Comparison of ENCODE assay signal across 8 mouse cellular contexts in genomic region chr13:23620733-23621531, GRCm38 (mm10). TPM values are rescaled to one million over a fixed set of nuclear protein-coding genes. Genes with fewer than 3 reads are reported as not detected.
A peak's percentile ranks its signal among the peaks of the same experiment; 100 is the strongest.
DNase-seq lines count a peak whose midpoint lies in the region; ATAC-seq and TF ChIP-seq lines count a peak whose summit lies in the region.

Gene Hist1h2be, minus strand, starts transcription at chr13:23621124.

- peak; percentile 98 for DNase-seq in MEL-GATA-1-ER (ENCODE audit: extremely low read depth, low read depth)
- DNase-seq in cerebellum, adult 2 months: peak; percentile 81 to 92
- peak; percentile 91 for DNase-seq in forebrain, postnatal 0 days
- DNase-seq in heart, postnatal 36 days: peak; percentile 55 to 77
- peak; percentile 57 to 88 for DNase-seq in layer of hippocampus, adult 18-20 months (ENCODE audit: low spot score in 2 of 2)
- DNase-seq in lung, adult 18-20 months: peak; percentile 67 to 82

- intact Hi-C loops in heart, postnatal 36 days (cut with DNase I): loop anchor here (2.0 to 10.0 kb wide), 5 partner anchors 118 to 1909 kb away; partner anchors contain the start of genes Hist1h1a, Hist1h1c, Hist1h3a and Hist1h4a

- H3K4me3 ChIP-seq in cerebellum, adult 2 months (replicated peaks; ENCODE audit: insufficient read depth, low read depth, low read length): peak within 1 kb of the TSS; percentile 88
- H3K4me3 ChIP-seq in forebrain, postnatal 0 days (ENCODE audit: low read depth, low read length): peak within 1 kb of the TSS; percentile 47
- peak within 1 kb of the TSS; percentile 44 for H3K4me3 ChIP-seq in neural tube, embryonic 14.5 days (ENCODE audit: low read depth, low read length)
- H3K4me3 ChIP-seq in testis, adult 2 months (ENCODE audit: control insufficient read depth, low read depth, low read length): peak within 1 kb of the TSS; percentile 74

- H3K9me3 ChIP-seq in forebrain, postnatal 0 days (ENCODE audit: low read length): no peaks in the 10 kb centered on the region
- no peaks in the 10 kb centered on the region for H3K9me3 ChIP-seq in neural tube, embryonic 14.5 days (ENCODE audit: control insufficient read depth, low read length)

- peak within 1 kb of the TSS; percentile 73 for H3K9ac ChIP-seq in forebrain, postnatal 0 days
- H3K9ac ChIP-seq in neural tube, embryonic 14.5 days (replicated peaks; ENCODE audit: low read depth, low read length): peak within 1 kb of the TSS; percentile 62

- TF ChIP-seq POLR2A in cerebellum, adult 2 months (IDR thresholded peaks at IDR 0.05; ENCODE audit: borderline replicate concordance, insufficient read depth, low read length): no peak
- TF ChIP-seq POLR2A in testis, adult 2 months (IDR thresholded peaks at IDR 0.05; ENCODE audit: control insufficient read depth, low read depth, low read length): no peak

- H3K4me2 ChIP-seq in forebrain, postnatal 0 days (ENCODE audit: low read depth): peak within 1 kb of the TSS; percentile 83
- H3K4me2 ChIP-seq in neural tube, embryonic 14.5 days (ENCODE audit: low read depth, low read length): peak within 1 kb of the TSS; percentile 83

- WGBS in cerebellum, adult 2 months: under 1% methylated on average over 27 of the region's 27 CpGs
- WGBS in forebrain, postnatal 0 days: under 1% methylated on average over 27 of the region's 27 CpGs
- WGBS in neural tube, embryonic 14.5 days: under 1% methylated on average over 27 of the region's 27 CpGs

- no peaks in the 10 kb centered on the region for H3K36me3 ChIP-seq in forebrain, postnatal 0 days (ENCODE audit: insufficient read depth)
- H3K36me3 ChIP-seq in neural tube, embryonic 14.5 days (ENCODE audit: control insufficient read depth, insufficient read depth, low read length): no peaks in the 10 kb centered on the region
- no peaks in the 10 kb centered on the region for H3K36me3 ChIP-seq in testis, adult 2 months (ENCODE audit: control insufficient read depth, insufficient read depth, low read length)

- H3K27me3 ChIP-seq in cerebellum, adult 2 months (ENCODE audit: control insufficient read depth, insufficient read depth, low read length): no peaks in the 10 kb centered on the region
- no peaks in the 10 kb centered on the region for H3K27me3 ChIP-seq in forebrain, postnatal 0 days (ENCODE audit: insufficient read depth, low read length)
- H3K27me3 ChIP-seq in neural tube, embryonic 14.5 days (ENCODE audit: control insufficient read depth, insufficient read depth, low read length): no peaks in the 10 kb centered on the region
- H3K27me3 ChIP-seq in testis, adult 2 months (ENCODE audit: control insufficient read depth, insufficient read depth, low read length): no peaks in the 10 kb centered on the region

- no peak for TF ChIP-seq CTCF in cerebellum, adult 2 months (IDR thresholded peaks at IDR 0.05; ENCODE audit: borderline replicate concordance, insufficient read depth, low read depth, low read length)
- TF ChIP-seq CTCF in forebrain, postnatal 0 days (IDR thresholded peaks at IDR 0.05; ENCODE audit: low read depth): no peak
- no peak for TF ChIP-seq CTCF in testis, adult 2 months (IDR thresholded peaks at IDR 0.05; ENCODE audit: control insufficient read depth, insufficient read depth, insufficient replicate concordance, low read depth, low read length)

- ATAC-seq in forebrain, postnatal 0 days: peak; percentile 90
- peak; percentile 89 for ATAC-seq in neural tube, embryonic 14.5 days (ENCODE audit: low read depth)

- H3K4me1 ChIP-seq in cerebellum, adult 2 months (ENCODE audit: control insufficient read depth, insufficient read depth, low read length): peaks cover 5% of the 10 kb centered on the region; the same call in 1 of the 2 replicates
- peaks cover 7% of the 10 kb centered on the region; the same call in 1 of the 2 replicates for H3K4me1 ChIP-seq in forebrain, postnatal 0 days (ENCODE audit: insufficient read depth)
- peaks cover 6% of the 10 kb centered on the region; the same call in 1 of the 2 replicates for H3K4me1 ChIP-seq in neural tube, embryonic 14.5 days (ENCODE audit: control insufficient read depth, insufficient read depth, low read length)
- H3K4me1 ChIP-seq in testis, adult 2 months (ENCODE audit: control insufficient read depth, insufficient read depth, low read length): peaks cover 3% of the 10 kb centered on the region; the same call in 1 of the 2 replicates

- H3K27ac ChIP-seq in cerebellum, adult 2 months (ENCODE audit: insufficient read depth, low read length): peak within 1 kb of the TSS; percentile 97
- H3K27ac ChIP-seq in forebrain, postnatal 0 days (ENCODE audit: low read depth, low read length): peak within 1 kb of the TSS; percentile 93
- peak within 1 kb of the TSS; percentile 87 for H3K27ac ChIP-seq in neural tube, embryonic 14.5 days (ENCODE audit: low read depth, low read length)
- H3K27ac ChIP-seq in testis, adult 2 months (ENCODE audit: control insufficient read depth, insufficient read depth, low read depth, low read length): peak within 1 kb of the TSS; percentile 82

RNA-seq across cellular contexts. Expression of gene Hist1h2be, which starts in this region (rescaled TPM):
- polyA plus RNA-seq in cerebellum, adult 2 months (2012; rRNA removed): 4.2 and 5.5 TPM in 2 replicates
- total RNA-seq in forebrain, postnatal 0 days (2014; rRNA removed): 98.5 and 120 TPM in 2 replicates
- 0.31 and 0.39 TPM in 2 replicates for polyA plus RNA-seq in forebrain, postnatal 0 days (2015; fragmentation: Nextera tagmentation; extraction: Ambion mirVana)
- total RNA-seq in heart, postnatal 36 days (2021): 10 to 100 TPM in 1 of 2 experiments, 1 to 10 TPM in 1; 8.9 to 11.1 TPM
- 10 to 100 TPM; 10.2 to 11.3 TPM for total RNA-seq in layer of hippocampus, adult 18-20 months (2021)
- polyA plus RNA-seq in neural tube, embryonic 14.5 days (2014; fragmentation: Nextera tagmentation; extraction: Ambion mirVana): 1.1 and 1.3 TPM in 2 replicates
- 0.42 and 0.58 TPM in 2 replicates for polyA plus RNA-seq in testis, adult 2 months (2012; rRNA removed)

Comparison
In these comparisons a context has a peak if more than half of its experiments do, and no peak if none do; other contexts are left out.
1. Peak in every context shown above with its lines: DNase-seq, ATAC-seq, H3K4me3 ChIP-seq and H3K27ac ChIP-seq.